Mouse (Mus musculus) adrenal gland (tissue): ENCODE results near the gene Chil1.

Experiments
- intact Hi-C: fragments of 180-260 bp; cut with DNase I; formaldehyde crosslinking; loops from one replicate; pipeline ENCODE4 v1.15.1; 2025
- long read RNA-seq, 2 experiments: library from polyadenylated mRNA; unstranded; transcript quantifications; one replicate each; pipeline ENCODE4 v2.0.0; 2020; ENCODE audit warnings: borderline replicate concordance in 1 of 2; ENCODE audit not compliant: insufficient replicate concordance in 1 of 2

Gene Chil1
- long read RNA-seq, experiment 1, partial matches to known transcripts = 0 of 2 reads
- long read RNA-seq, experiment 1, other reads (novel, unspliced or antisense) = 1 of 2 reads
- long read RNA-seq, experiment 2, partial matches to known transcripts = 0 of 3 reads
- long read RNA-seq, experiment 2, other reads (novel, unspliced or antisense) = 3 of 3 reads

DNA sequence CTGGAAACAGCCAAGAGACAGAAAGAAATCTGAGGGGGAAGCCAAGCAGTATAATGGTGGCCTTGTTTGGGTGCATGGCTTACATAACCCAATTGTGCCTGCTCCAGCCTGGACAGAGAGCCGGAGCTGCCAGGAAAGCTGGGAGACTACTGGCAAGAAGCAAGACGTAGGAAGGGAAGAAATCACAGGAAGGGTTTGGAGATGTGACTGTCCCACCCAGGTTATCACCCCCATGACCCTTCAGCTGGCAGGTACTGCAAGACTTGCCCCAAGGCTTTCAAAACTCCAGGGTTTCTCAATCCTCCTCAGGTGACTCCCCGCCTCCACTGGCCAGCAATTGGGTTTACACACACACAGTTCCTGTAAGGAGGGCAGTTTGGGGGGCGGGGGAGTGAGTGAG lies at the start of gene Chil1:
Chil1 (plus strand) TSS at position 152 of the 400 bp plus-strand sequence.
- intact Hi-C loops = no loop called here

DNA sequence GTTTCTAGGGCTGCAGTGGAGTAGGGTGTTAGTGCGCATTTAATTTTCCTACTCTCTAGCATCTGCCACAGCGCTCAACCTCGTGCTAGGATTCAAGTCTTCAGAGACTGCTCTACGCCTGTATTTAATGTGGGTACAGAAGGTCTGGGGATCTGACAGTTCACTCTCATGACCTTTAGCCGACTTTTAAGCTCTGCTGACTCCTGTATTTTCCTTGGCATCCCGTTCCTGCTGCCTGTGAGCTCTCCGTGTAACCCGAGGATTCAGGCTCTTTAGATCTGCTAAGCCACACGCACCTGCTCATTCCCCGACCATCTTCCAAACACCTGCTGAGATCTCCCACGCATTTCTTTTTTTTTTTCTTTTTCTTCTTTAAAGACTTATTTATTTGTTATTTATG lies 48.7 kb upstream of the Chil1 start:
- intact Hi-C loops = no loop called here

DNA sequence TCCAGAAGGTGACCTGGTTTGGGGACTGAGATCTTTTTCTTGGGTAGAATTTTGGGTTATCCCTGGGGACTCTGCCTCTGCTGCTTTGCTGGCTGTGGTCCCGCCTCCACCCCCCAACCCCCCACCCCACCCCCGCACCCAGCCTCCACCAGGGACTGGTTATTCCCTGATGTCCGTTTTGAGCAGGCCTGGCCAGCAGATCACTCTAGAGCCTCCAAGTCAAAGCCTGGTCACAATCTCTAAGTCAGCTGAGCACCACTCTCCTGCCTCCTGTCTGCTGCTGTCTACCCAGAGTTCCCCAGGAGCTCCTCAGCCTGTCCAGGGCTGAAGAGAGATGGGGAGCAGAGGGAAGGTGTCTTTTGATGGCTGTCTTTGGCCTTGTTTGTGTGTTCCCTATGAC lies 45.6 kb upstream of the Chil1 start:
- intact Hi-C loops = no loop called here

DNA sequence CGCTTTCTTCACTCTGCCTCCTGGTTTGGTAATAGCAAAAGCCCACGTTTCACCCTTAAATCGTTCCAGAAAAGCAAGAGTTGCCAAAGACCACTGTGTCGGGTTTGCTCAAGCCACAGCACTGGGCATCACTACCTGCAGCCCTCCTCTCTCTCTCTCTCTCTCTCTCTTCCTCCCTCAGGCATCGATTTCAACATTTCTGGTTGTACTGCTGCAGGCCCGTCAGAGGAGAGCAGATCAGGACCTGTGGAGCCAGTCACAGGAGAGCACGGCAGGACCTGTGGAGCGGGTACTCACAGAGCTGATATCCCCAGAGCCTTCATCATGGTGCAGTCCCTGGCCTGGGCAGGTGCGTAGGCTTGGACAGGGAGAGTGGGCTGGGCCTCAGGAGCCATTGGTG lies 43.6 kb upstream of the Chil1 start:
- intact Hi-C loops = no loop called here

DNA sequence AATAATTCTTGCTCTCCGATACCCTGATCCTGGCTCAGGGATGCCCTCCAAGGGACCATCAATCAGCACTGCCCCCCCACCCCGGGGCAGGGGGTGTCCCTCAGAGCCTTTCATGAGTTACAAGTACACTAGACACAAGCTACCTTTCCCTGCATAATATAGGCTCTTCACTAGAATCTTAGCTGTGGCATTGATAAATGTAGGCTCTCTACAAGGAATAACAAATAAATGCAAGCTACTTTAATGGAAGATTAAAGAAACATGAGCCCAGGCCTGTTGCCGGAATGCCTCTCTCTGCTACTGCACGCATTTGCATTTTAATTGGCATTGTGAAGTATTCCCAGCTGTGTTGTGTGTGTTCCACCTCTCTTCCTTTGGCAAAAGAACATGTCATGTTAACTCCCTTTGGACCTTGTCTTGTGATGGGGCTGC lies 39.6 kb upstream of the Chil1 start:
- intact Hi-C loops = no loop called here

DNA sequence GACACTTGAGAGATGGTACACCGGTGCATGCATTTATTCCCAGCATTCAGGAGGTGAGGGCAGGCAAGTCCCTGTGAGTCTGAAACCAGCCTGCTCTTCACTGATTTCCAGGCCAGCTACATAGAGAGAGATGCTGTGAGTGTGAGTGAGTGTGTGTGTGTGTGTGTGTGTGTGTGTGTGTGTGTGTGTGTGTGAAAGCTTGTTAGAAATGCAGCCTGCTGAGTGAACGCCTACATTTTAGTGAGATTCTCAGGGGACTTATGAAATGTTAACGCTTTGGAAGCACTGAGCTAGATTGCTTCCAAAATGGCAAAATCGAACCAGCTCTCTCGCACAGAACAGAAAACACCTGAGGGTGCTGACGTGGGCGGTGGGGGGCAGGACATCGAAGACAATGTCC lies 35.9 kb upstream of the Chil1 start:
- intact Hi-C loops = no loop called here

DNA sequence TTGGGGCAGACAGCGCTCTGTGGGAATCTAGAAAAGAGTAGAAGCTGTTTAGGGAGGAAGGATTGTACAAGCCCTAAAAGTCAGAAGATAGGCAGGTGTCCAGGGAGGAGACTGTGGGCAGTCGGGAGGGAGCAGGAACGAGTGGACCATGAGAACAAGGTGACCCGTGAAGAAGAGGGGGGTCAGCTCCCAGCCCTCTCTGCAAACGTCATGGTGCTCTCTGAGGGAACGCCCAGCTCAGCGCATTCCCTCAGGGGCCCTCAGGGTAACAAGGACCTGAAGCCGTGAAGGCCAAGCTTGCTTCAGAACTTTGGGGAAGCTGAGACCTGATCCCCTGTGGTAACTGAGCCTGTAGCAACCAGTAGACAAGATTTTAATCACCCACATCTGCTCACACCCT lies 31.9 kb upstream of the Chil1 start:
- intact Hi-C loops = loop anchor here (2.0 to 5.0 kb wide), 2 partner anchors 47 to 173 kb away; no protein-coding TSS in a partner anchor

DNA sequence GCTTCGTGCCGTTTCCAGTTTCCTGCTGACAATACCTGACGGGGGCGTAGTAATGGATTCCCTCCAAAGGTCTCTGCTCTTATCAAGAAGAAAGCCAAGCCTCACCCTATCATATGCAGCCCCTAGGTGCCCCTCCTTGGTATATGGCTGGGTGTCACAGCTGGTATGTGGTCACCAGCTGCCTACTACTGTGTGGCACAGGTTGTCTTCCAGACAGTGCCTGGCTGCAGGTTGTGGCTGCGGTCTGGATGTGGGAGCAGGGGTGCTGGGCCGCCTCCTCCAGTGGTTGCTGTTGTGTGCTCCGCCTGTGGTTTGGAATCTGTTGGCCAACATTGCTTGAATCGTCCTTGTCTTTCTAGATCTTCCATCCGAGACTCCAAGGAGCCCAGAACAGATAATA lies 31.2 kb upstream of the Chil1 start:
- intact Hi-C loops = loop anchor here (2.0 to 5.0 kb wide), 2 partner anchors 47 to 172 kb away; no protein-coding TSS in a partner anchor

DNA sequence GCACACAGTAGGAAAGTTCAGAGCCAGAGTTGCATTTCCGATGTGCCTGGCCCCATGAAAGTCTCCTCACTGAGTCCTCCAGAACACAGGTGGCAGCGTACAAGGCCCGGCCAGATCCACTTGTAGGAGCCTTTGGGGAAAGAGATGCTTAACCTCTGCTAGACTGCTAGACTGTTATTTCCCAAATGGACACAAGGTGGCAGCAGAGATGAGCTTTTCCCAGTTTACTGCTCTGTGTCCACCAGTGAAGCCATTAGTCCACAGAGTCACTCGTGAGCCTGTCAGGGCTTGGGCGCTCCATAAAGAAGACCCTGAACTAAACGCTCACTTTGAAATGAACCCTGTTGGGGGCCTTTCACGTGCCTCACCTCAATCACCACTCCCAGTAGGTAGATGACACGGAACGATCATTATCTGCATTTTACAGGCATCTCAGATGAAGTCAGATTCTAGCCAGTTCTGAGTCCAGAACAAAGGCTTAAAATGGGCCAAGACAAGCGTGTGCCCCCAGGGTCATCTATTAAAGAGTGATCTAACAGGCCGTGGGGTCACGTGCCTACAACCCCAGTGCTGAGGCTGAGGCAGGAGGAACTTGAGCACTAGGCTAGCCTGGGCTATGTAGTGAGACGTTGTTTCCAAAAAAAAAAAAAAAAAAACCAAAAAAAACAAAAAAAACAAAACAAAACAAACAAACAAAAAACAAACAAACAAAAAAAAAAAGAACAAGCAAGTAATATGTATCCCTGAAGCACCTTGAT lies 30.1 kb upstream of the Chil1 start:
- intact Hi-C loops = loop anchor here (2.0 to 5.0 kb wide), 4 partner anchors 45 to 179 kb away; no protein-coding TSS in a partner anchor

DNA sequence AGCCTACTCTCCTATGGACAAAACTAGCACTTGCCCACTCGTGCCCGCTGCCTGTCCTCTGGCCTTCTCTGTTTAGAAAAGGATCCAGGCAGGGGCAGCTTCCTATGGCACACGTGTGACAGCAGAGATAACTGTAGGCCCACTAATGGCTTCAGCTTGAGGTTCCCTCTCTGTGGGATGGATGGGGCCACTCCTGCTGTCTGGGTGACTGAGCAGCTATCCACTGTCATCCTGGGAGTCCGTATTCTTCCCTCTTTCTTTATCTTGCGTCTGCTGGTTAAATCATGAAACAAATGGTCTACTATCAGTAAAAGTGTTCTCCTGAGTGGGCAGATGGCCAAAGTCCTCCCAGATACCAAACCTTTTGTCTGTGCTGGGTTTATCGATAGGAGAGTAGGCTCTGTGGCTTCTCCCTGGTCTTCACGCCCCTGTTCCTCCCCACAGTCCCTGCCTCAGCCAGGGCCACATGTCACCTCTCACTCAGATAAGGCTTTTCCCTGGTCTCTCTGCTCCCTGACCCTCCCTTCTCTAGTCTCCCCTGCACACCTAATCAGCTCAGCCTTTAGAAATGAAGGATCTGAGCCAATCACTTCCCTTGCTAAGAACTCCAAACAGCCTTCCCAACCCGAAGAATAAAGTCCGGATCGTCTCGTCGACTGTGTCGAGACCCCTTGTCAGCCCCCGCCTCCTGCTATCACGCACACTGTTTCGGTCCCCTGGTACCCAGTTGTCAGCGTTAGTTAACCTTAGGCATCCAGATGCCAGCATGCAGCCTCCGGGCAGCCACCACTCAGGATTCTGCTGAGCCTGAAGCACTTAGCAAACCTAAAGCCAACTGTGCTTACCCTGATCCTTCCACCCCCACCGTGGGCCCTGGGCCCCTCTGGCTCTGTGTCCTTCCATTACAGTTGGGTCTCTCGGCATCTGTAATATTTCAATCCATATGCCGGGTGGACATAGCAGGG lies 29.1 kb upstream of the Chil1 start:
- intact Hi-C loops = loop anchor here (2.0 to 5.0 kb wide), 3 partner anchors 44 to 178 kb away; no protein-coding TSS in a partner anchor

DNA sequence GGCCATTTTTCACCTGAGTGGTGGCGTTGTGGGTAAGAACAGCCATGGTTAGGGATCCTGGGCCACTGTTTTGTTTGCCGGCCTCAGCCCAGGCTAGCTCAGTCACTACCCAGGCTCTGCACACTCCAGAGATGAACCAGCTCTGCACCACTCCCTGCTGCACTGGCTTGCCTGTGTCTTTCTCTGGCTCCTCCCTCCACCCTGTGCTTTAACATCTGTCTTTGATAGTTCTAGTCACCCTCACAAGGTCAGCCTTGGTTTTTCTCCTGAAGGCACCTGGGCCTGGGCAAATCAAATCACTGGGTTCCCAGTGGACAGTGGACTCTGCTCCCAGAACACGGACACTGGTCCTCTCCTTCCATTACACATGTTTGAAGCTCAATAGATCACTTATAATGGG lies 27.9 kb upstream of the Chil1 start:
- intact Hi-C loops = loop anchor here (5.0 kb wide), 1 partner anchor 43 kb away; no protein-coding TSS in a partner anchor

DNA sequence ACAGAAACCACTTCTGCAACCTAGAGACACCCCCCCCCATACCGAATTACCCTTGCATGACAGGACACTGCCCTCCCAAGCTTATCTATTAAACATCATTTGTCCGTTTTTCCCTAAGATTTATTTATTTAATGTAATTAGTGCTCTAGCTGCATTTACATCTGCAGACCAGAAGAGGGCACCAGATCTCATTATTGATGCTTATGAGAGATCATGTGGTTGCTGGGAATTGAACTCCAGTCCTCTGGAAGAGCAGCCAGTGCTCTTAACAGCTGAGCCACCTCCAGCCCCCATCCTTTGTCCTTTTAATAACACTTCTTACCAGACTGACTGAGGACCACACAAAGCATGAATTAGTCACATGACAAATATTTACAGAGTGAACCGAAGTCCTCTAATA lies 27.3 kb upstream of the Chil1 start:
- intact Hi-C loops = loop anchor here (5.0 kb wide), 1 partner anchor 43 kb away; no protein-coding TSS in a partner anchor

DNA sequence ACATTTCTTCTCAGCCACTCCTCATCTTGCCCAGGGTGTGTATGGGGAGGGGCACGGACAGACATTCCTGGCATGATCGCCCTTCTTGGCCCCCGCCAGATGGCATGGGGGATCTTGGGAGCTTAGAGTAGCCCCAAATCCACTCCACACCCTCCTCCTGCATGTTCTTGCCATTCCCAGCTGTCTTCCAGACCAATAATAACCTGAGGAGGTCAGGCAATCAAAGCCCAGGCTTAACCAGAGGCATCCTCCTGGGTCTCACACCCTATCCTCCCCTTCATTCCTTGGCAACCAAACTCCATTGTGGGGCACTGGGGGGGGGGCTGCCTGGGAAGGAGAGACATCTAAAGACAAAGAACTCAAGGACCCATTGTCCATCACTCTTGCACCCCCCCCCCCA lies 21.6 kb upstream of the Chil1 start:
- intact Hi-C loops = no loop called here

DNA sequence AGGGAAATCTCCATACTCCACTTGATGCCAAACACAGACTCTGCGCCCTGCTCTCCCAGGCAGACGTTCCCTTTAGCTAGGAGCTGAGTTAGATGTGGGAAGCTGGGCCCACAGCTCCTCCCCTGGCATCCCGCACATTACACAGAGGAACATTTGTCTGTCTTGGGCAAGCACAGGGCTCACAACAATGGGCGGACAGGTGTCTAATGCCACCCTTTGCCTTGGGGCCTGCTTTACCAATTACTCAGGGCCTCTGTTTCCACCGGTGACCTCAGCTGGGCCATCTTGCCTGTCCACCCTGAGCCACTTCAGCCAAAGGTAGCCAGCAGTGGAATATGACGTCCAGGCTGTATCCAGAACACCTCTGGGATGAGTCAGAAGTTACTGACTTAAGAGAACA lies 20.6 kb upstream of the Chil1 start:
- intact Hi-C loops = no loop called here

DNA sequence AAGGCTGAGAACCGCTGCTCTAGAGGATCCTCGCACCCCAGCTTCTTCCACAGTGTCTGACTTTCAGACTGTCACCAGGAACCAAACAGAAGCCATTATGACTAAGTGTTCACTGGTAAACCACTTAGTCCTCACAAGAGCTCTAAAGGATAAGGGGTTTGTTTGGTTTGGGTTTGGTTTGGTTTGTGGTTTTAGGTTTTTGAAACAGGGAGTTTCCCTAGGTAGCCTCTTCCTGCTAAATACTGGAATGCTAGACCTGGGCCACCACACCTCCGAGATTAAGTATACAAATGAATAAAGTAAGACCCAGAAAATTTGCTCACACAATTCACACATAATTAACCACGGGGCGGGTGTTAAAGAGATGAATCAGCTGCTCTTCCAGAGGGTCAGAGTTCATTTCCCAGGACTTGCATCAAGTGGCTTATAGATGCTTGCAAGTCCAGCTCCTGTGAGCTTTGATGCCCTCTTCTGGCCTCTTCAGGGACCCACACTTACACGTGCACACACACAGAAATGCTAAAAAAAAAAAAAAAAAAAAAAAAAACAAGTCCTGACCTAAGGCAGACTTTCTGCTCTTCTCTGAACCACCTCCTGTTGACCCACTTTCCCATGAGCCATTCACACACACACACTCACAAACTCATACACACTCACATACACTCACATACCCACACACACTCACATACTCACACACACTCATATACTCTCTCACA lies 19.3 kb upstream of the Chil1 start:
- intact Hi-C loops = no loop called here

DNA sequence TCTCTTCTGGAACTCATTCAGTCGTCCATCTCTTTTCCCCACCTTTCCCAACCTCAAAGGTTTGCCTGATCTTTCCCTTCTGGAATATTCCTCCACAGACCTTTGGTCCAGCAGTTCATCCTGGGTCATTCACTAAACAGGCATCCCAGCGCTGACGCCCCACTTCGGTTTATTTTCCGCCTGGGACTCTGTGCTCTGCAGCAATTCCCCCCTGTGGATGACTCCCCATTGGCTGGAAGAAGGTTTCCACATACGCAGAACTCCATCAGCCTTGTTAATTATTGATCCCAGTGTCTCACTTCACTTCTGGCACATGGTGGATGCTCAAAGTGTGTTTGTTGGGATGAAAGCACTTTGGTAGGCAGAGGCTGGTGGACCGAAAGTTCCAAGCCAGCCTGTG lies 18.5 kb upstream of the Chil1 start:
- intact Hi-C loops = no loop called here

DNA sequence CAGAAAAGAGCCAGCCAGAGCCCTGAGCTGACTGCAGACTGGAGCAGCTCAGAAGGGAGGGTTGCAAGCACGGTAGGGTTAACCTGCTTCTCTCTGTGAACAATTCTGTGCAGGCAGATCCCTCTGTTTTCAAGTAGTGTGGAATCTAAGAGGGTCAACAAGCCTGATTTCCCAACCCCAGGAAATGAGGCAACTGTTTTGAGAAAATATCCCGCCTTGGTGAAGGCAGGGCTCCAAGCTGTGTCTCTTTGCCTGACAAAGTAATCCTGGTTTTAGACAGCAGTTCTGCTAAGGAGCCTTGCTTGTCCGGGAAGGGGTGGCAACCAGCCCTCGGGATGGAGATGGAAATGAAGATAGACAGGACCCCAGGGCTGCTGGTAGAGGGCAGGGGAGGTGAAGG lies 17.5 kb upstream of the Chil1 start:
- intact Hi-C loops = no loop called here

DNA sequence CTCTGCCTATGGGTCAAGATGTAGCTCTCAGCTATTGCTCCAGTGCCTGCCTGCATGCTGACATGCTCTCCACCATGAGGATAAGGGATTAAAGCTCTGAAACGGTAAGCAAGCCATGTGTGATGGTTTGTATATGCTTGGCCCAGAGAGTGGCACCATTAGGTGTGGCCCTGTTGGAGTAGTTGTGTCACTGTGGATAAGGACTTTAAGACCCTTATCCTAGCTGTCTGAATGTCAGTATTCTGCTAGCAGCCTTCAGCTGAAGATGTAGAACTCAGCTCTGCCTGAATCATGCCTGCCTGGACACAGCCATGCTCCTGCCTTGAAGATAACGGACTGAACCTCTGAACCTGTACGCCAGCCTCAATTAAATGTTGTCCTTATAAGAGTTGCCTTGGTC lies 15.4 kb upstream of the Chil1 start:
- intact Hi-C loops = no loop called here

DNA sequence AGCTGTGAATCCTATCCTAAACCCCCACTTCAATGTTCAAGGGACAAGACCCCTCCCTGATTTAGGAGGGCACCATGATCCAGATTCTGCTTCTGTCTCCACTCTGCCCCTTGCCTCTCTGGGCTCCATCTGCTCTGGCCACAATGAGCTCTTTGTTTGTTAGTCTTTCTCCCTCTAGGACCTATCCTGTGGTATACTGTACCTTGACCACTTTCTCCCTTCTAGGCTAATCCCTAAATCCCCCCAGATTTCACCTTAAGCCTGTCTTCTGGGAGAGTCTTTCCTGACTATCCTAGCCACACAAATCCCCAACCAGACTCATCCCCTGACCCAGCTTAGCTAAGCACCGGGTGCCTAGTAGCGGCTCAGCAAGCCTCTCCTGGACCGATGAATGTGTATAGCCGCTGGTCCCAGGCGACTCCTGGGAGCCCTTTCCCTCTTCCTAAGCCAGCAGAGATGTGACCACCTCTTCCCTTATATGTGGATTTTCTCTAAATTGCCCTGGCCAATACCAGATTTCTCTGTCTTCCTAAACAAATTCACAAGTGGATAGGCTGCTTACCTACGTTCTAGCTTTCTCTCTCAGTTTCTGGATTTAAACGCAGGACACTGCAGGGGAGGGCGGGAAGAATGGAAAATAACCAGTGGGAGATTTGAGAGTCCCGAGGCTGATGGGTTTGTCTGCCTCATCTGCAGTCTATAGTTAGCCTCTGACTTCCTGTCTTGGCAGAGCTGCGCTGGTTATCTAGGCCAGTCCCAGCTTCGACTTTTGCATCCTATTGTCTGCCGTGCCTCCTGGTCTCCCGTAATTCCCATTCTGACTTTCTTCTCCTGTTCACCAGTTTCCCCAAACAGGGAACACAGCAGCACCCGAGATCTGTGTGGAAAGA lies 14.3 kb upstream of the Chil1 start:
- intact Hi-C loops = no loop called here

DNA sequence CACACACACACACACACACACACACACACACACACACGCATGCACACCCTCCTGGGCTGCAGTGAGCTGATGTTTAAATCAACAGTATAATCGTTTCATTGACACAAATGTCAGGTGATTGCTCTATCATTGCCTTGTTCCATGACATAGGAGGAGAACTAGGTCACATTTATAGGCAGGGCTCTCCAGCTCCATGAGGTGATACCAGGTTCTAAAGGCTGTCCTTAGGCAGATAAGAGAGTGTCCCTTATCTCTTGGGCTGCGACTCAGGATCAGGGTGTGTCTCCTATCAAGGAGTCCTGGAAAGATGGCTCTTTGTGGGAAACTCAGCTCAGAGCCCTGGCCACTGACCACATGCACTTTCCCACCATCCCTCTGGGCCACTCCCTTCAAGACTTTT lies 13.4 kb upstream of the Chil1 start:
- intact Hi-C loops = no loop called here
